Mouse (Mus musculus): ENCODE measurements around the gene Pias1.

Pias1 gene

DNA sequence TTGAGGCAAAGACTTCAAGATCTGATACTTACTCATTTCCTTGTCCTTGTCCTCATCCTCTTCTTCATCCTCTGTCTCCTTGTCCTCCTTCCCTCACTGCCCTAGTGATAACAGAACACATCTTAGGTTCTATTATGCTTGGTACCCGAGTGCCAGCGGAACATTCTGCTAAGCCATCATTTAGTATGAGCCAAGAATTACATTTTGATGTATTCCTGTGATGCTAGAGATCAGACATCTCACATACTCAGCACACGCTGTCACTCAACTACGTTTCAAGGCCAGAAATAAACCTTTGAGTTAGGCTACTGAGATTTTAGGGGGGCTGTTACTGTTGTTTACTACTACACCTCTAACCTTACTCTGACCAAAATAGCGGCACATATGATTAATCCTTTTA is at the start of gene Pias1:
Pias1 (minus strand) TSS at position 101 of the 400 bp plus-strand sequence.
- DNase-seq, result no peak

DNA sequence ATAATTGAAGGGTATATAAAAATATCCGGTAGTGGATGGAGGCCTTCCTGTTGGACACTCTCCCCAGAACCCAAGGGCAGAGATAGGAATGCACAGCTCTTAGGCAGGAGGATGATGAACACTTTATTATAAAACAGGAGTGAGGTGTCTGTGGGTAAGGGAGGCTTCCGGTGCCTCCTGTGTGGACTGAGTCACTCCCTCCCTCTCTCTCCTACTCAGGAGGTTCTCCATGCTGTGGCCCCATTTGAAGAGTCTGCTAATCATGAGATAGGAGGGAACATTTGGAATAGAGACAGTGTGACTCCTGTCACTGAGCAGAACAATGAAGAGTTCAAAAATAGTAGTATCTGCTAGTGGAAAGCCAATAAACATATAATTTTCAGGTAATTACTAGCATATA is 47.7 kb upstream of the Pias1 start:
- no peak for DNase-seq

DNA sequence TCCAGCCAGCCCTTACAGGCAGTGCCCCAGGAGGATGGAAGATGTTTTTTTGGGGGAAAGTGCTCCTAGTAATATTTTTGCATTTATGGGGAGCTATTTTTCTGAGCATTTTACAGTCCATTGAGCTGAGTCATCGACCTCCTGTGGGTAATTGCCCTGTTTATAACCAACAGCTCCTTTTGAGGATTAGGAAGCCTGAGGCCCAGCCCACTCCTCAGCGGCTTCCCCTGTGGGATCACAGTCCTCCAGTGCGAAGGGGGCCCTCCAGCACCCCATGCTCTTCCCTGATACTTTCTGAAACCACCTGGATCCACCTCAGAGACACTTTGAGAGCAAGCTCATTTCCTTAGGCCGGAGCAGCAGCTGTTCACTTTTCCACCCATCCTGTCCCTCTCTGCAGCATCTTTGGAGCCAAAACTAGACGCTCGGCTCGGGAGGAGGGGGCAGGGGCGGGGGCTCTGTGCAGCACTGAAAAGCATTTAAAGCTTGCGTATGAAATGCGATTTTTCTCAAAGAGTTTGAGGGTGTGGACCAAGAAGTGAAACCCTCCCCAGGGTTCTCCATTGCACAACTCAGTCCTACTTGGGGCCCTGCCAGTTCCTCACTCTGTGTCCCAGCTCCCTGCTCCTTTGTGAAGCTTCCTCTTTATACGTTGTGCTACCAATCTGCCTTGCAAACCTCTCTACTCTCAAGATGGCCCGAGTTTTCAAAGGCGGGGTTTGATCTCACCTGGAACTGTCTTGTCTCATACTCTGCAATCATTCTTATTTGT is 43.5 kb upstream of the Pias1 start:
- peak; percentile 15 to 48 for DNase-seq

DNA sequence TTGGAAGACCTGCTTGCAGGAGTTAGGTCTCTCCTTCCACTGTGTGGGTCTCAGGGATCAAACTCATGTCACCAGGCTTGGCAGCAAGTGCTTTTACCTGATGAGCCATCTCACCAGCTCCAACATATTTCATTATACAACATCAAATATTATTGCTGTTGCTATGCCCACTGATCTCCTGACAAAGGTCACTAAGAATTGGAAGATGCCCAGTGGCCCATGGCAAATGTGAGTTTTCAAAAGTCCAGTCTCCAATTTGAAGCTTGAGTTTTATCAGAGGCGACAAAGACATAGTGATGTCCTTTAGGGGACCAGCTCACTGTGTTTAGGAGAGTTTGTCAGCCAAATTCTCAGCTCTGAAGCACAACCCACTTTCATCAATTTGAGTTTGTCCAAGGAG is 34.8 kb upstream of the Pias1 start:
- DNase-seq, result no peak

DNA sequence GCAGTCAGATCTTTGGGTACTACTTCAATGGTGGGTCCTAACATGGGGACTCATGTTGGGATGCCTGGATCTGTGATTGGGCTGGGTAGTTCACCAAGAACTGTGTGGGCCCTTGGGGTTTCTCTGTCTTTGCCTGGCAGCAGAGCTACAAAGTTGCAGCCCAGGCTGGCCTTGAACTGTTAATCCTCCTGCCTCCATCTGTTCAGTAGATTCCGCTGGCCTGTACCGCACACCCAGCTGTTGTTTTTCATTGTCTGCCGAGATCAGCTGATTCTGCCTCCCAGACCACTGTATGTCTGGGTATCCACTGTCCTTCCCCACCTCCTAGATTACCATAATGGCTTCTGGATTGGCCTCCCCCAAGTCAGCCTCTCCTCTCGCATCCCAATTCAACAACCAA is 19.6 kb upstream of the Pias1 start:
- DNase-seq, result no peak

DNA sequence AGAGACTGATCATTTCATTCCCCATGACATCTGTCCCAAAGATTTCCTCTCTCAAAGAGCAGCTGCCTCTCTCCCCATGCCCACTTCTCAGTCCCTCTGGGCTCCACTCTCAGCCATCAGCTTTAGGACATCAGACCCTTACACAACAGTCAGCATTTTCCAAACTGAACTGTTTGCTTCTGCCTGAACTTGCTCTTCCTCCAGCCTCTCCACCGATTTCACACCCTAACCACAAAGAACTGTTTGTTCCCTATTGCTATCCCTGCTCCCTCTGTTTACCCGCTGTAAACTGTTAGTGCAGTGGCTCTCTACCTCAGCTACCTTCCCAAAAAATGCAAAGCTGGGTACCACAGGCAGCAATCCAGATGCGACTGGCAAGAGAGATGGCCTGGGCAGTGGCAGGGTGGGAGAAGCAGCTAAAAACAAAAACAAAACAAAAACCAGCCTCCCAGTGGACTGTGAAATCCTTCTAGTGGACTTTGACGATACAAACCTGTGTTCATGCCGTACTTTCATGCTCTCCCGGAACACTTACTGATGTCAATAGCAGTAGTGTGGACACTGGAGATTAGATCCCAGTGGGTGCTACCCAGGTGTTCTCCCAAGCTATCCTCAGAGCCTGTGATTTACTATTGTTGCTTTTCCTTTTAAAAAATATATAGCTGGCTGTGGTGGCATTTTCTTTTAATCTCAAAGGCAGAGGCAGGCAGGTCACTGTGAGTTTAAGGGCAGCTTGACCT is 18.5 kb upstream of the Pias1 start:
- no peak for DNase-seq

DNA sequence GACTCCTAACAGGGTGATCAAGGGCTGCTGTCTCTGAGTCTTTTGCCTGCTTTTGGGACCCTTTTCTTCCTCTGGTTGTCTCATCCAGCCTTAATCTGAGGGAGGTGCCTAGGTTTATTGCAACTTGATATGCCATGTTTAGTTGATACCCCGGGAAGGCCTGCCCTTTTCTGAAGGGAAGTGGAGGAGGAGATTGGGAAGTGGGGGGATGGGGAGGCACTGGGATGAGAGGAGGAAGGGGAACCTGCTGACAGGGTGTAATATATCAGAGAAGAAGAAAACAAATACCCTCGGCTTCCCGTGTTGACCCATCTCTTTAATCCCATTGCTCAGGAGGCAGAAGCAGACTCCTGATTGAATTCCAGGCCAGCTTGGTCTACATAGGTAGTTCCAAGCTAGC is 10.8 kb upstream of the Pias1 start:
- DNase-seq, result no peak

DNA sequence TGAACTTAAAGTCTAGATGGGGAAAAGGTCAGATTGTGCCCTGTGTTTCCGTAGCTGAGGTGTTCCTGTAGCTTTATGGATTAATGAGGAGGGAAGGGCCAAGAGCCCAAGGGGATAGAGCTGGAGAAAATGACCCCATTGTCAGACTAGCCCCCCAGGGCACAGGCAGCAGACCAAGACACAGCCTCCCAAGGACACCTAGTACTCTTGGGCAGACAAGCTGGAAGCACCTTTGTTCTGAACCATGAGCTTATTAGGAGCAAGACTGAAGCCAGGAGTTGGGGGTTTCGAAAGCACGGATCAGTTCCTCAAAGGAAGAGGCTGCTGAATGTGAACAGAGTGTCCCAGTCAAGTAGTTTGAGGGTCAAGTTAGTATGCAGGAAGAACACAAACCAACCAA is 9.9 kb upstream of the Pias1 start:
- DNase-seq, result no peak

DNA sequence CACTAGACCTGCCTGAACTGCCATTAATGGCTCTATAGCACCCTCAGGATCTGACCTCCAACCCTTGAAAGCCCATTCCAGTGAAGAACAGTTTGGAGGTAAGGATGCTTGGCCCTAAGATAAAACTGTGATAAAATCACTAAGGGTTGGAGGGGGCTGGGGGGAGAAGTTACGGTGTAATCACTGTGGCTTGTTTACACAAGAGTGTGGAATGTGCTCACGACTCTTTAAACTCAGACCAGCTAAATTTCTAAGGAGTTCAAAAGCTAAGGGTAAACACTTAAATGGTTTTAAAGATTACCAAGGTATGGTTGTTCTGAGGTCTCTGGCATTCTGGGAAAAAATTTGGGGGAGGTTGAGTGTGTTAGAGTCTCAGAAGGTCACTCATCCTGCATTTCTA is 7.5 kb upstream of the Pias1 start:
- no peak for DNase-seq

DNA sequence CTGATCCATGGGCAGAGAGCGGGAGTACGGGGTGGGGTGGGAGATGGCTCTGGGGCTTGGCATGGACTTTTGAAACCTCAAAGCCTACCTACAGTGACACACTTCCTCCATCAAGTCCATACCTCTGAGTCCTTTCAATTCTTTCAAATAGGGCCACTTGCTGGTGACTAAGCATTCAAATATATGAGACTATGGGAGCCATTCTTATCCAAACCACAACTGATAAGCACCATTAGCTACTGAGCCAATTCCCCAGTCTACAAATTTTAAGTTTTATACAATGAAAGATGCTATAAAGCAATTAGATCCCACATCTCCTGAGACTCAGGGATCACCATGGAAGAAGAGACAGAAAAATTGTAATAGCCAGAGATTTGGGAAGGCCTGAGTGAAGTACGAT is 2.4 kb upstream of the Pias1 start:
- no peak for DNase-seq

DNA sequence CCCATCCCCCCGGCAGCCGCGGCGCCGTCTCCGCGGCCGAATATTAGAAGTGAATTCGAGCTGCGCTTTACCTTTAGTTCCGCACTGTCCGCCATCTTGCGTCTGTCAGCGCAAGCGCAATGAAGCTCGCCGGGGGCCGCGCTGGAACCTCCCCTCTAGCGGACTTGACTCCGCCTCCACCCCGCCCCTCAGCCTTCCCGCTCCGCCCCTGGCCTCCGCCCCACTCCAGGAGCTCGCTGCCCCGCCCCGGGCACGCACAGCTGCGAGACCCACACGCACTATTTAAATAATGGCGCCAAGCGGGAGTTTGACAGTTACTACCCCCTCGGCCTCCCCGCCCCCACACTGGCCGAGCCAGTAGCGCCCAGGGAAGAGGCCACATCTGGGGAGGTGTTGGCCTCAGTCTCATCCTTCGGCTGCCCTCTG is 6.9 kb downstream of the Pias1 start:
- DNase-seq, result peak; percentile 96 to 99

DNA sequence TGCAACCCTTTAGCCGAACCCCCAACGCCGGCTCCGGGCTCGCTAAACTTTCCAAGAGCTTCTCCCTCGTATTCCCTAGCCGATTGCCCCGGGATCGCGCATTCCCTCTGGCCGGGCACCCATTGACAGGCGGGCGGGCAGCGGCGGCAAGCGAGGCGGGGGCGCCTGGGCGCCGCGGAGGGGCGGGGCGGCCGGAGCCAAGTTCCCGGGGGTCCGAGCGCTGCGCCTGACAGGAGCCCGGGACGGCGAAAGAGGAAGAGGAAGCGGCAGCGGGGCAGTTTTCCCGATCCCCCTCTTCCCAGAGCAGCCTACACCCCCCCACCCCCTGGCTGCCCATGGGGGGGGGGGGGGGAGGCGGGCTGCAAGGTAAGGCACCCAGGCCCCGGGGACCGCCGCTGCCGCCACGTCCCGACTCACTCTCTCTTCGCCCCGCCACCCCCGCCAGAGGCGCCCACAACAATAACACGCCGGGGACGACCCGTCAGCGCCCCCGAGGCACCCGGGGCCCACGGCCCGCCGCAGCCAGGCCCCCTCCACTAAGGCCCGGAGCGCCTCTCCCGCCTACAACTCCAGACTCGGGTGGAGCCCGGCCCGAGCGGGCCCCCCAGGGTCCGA is 7.5 kb downstream of the Pias1 start:
- peak in 1 of 2 experiments; percentile 52 for DNase-seq

DNA sequence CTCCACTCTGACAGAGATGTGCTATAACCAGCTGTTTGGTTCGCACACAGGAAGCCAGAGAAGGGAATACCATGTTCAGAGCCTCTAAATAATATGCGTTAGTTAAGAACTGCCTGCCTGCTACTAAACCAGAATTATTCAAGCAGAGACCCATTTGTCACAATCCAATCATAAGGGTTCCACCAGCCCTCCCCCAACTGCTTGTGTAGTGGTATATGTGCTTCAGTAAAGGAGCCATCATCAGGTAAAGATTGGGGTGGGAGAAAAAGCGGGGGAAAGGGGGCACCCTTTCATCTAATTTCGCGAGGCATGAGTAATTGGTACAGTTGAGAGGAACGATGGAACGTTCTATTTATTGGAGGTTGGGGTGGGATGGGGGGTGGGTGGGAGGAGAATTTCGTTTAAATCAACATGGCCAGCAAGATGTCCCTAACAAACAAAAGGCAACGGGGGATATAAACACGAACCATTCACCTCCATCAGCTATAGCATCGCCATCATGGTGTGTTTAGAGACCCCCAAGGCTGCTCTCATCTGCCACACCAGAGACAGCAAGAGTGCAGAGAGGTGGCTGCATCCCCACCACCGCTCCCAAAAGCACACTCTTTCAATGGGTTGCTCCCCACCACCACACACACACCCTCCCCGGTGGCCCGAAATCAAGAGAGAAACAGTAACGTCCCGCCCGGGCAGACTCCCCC is 8.1 kb downstream of the Pias1 start:
- no peak for DNase-seq

DNA sequence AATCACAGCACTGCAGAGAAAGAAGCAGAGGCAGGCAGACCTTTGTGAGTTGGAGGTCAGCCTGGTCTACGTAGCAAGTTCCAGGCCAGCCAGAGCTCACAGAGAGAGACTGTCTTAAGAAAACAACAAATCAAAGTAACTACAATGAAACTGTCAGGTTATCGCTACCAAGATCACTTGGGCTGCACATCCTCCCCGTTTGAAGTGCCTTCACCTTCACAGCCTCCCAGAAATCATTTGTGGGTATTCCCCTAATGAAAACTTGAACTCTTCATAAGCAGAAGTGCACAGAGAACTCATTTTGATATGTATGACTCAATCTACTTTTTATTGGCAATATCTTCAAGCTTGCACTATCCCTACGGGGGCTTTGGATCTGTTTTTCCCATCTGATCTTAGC is 10.6 kb downstream of the Pias1 start:
- no peak for DNase-seq

DNA sequence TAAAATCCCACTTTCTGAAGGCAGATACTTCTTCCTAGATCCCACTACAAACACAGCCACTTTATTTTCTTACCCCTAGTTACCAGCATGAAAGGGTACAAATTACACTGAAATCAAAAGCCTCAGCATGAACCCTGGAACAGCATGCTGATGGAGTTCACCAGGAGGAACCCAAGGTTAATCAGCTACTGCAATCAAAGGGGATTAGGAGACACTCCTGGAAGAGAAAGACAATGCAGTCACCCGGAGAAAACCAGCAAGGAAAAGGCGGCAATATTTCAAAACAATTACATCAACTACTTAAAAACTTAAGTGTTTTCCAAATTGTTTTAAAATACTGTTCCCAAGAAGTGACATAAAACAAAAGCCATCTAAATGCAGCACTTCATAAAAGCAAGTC is 11.9 kb downstream of the Pias1 start:
- DNase-seq, result no peak

DNA sequence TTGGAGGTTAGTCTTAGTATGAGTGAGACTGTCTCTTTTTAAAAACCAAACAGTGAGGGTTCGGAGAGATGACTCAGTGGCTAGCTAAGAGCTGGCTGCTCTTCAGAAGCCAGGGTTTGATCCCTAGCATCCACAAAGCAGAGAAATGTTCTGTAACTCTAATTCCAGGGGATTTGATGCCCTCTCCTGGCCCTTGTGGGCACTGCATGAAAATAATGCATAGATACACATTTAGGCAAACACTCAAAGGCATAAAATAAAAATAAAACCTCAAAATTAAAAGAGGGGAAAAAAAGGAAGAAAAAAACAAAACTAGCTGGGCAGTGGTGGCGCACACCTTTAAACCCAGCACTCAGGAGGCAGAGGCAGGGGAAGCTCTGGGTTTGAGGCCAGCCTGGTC is 13.3 kb downstream of the Pias1 start:
- DNase-seq, result peak in 1 of 2 experiments; percentile 28

DNA sequence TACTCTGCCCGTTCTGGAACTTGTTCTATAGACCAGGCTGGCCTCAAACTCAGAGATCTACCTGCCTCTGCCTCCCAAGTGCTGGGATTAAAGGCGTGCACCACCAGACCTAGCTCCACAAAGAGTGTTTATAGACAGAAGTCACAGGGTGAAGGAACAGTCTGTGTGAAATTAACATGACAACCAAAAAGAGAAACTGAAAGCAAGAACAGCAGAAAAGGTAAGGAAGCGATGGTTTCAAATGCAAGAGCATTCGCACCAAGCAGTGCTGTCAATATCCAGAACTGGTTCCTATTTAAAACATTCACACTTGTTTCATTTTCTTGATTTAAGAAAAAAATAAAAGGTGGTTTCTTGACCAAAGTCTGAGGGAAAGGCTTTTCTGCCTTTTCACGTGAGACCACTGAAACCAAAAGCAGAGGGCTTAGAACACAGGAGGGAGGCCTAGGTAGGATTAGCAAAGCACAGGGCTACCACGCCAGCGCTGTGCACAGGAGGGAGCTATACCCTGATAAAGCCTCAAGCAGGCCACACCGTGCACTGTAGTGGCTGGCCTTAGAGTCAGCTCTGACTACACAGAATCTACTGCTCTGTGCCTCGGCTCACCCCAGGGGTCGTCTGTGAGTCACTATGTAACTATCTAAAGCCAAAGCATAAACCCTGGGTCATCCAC is 15.5 kb downstream of the Pias1 start:
- peak; percentile 19 to 63 for DNase-seq

DNA sequence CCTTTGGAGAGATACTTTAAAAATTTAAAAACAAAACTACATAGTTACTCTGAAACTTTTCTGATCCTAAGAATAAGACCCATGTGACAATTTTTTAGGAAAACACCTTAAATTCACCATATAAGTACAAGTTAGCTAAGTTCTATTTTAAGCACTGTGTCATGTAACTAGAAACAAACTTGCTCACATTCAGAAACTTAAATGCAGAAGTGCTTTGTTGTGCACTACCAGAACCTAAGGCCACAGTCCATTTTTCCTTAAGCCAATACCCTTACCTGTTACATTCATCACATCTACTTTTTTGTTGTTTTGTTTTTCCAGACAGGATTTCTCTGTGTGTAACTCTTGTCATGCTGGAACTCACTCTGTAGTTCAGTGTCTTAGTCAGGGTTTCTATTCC is 17.4 kb downstream of the Pias1 start:
- DNase-seq, result no peak

DNA sequence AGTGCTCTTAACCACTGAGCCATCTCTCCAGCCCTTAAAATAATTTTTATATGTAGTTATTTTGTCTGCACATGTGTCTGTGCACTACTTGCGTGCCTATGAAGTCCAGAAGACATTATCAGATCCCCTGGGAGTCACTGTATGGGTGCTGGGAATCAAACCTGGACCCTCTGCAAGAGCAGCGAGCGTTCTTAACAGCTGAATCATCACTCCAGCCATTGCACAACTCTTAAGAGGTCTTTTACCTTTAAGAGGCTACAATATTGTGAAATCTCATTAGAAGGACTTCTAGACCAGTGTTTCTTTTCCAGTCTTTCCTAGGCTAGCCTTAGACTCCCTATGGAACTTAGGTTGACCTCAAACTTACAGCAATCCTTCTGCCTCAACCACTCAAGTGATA is 21.7 kb downstream of the Pias1 start:
- DNase-seq, result no peak

DNA sequence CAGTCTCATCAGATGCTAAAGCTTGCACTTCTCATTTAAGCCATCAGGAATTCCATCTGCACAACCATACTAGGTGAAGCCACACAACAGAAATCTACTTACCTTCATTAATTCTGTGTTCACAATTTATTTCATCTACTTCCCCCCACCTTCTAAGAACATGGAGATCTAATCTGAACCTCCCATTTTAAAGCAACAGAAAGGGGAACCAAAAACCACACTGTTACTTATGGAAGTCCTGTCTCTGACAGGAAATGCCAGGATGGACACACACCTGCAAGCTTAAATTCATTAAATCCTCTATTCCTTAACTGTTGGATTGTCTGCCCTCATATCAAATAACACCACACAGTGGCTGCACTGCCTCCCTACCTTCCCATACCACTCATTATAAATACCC is 35.0 kb downstream of the Pias1 start:
- DNase-seq, result no peak

DNA sequence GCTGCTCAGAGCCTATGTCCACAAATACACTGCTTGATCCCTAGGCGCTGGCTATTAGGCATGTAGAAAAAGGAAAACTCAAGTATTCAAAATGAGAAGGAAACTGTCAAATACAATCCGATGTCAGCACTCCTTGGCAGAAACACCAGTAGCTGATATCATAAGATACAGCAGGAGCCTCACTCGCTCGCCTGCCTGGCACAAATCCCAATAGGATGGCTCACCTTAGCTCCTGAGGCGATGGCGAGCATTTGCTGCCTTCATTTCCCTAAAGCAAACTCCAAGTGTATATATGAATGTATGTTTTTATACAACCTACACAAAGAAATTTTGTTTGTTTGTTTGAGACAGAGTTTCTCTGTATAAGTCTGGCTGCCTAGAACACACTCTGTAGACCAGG is 42.4 kb downstream of the Pias1 start:
- DNase-seq, result peak; percentile 24 to 65

DNA sequence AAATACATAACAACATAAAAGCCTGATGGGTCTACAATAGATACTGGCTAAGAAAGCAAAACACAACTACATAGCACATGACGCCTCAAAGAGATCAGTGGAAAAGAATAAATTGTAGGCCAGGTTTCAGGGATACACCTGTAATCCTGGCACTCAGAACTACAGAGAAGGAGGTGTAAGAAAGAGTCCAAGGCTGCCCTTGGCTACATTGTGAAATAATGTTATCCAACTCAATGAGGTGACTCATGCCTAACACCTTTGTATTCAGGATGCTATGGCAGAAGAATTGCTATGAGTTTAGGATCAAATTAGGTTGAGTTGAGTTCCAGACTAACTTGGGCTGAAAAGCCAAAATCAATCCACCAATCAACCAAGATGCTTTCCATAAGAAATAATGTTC is 43.7 kb downstream of the Pias1 start:
- no peak for DNase-seq

DNA sequence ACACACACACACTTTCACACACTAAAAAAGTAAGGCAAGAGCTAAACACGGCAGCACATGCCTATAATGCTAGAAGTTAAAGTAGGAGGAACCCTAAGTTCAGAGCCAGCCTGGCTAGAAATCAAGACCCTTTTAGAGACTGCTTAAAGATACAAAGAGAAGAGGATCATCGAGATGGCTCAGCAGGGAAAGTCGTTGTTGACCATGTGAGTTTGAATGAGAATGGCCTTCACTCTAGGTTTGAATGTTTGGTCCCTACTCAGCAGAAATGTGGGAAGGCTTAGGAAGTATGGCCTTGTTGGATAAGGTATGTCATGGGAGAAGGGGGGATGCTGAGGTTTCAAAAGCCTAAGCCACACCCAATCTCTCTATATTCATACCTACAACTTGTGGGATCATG is 46.8 kb downstream of the Pias1 start:
- no peak for DNase-seq
